Mouse (Mus musculus): ENCODE measurements around the gene Fosl1.
A peak's percentile ranks its signal among the peaks of the same experiment; 100 is the strongest.

- no peak for TF ChIP-seq TCF12 (IDR thresholded peaks at IDR 0.05; ENCODE audit: insufficient read depth, poor library complexity, severe bottlenecking)
- TF ChIP-seq MAX (IDR thresholded peaks at IDR 0.05; ENCODE audit: low read depth), result no peak
- no peak for TF ChIP-seq SRF (IDR thresholded peaks at IDR 0.05; ENCODE audit: control insufficient read depth, insufficient read length, low read depth)
- TF ChIP-seq TCF3 (IDR thresholded peaks at IDR 0.05; ENCODE audit: insufficient read length, low read depth), result no peak
- peak; percentile 62 for TF ChIP-seq POLR2AphosphoS2 (IDR thresholded peaks at IDR 0.05; ENCODE audit: insufficient read length, low read depth)
- no peak for TF ChIP-seq POLR2A (IDR thresholded peaks at IDR 0.05; ENCODE audit: insufficient read length, low read depth)
- peak in 1 of 3 experiments; percentile 58 for TF ChIP-seq MYOD1 (IDR thresholded peaks at IDR 0.05; ENCODE audit: control insufficient read depth in 1 of 3, insufficient read length in 2 of 3, low read depth in 2 of 3)
- TF ChIP-seq USF1 (IDR thresholded peaks at IDR 0.05; ENCODE audit: low read depth), result no peak
- no peak for TF ChIP-seq REST (IDR thresholded peaks at IDR 0.05; ENCODE audit: insufficient read depth, insufficient read length)
- no peak for TF ChIP-seq E2F4 (IDR thresholded peaks at IDR 0.05; ENCODE audit: insufficient read depth)
These were observed 17.5 kb upstream of the Fosl1 start for GRCm38 (mm10) chr19:5429806-5430205.

Data from myocyte (in vitro differentiated cells).